In genomic region chr3:83941921-83942320, GRCm38 (mm10) we compare ENCODE assay signal across 8 mouse cellular contexts.
"Had no signal": no experiment of that assay in that cellular context is flagged by ENCODE, and none has a peak within 500 bp of the region (broad histone marks: within the 10 kb centered on the region; RNA-seq: fewer than 3 reads in every experiment).

No protein-coding gene starts in this region.

- ATAC-seq: midbrain, embryonic 16.5 days had no signal

- H3K9me3 ChIP-seq: limb, embryonic 13.5 days; midbrain, embryonic 12.5 days had no signal

- H3K4me2 ChIP-seq: limb, embryonic 13.5 days; midbrain, embryonic 12.5 days had no signal

- DNase-seq: left cerebral cortex, postnatal 4 days; lung, adult 18-20 months; thymus, postnatal 4 days had no signal

- H3K9ac ChIP-seq: limb, embryonic 13.5 days; liver, embryonic 14.5 days; midbrain, embryonic 12.5 days had no signal

- H3K4me3 ChIP-seq: limb, embryonic 13.5 days; midbrain, embryonic 12.5 days had no signal

- H3K27ac ChIP-seq: limb, embryonic 13.5 days; liver, embryonic 14.5 days; midbrain, embryonic 12.5 days; stomach, postnatal 0 days had no signal

- H3K4me1 ChIP-seq: limb, embryonic 13.5 days; midbrain, embryonic 12.5 days had no signal

- H3K27me3 ChIP-seq: limb, embryonic 13.5 days; midbrain, embryonic 12.5 days had no signal
